Mouse (Mus musculus): ENCODE measurements around the gene Olah.
"Not testable (repeated sequence)": the region's sequence is repeated elsewhere in the genome, so short reads cannot be mapped to it uniquely, and the experiment has no call there.

Olah gene

GRCm38 (mm10) chr2:3397110-3397509 is at the start of gene Olah:
Olah (minus strand) TSS chr2:3397210.
- not testable (repeated sequence) for DNase-seq (ENCODE audit: low read depth, low spot score)

DNA sequence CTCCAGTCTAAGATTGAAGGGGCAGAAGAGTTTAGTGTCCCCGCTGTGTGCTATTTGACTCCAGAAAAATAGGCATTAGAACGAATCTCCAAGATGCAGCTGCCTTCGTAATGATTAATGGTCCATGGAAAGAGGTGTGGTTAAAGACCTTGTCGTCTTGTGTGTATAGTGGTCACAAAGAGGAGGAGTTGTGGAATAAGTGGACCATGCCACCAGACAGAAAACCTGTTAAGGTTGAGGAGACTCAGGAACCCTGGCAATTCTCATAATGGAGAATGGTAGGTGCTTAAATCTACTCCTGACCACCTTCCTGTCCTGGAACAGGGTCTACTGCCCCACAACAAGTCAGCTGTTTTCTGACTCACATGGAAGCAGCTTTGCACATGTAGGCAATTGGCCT is 49.0 kb upstream of the Olah start:
- no peak for DNase-seq (ENCODE audit: low read depth, low spot score)

DNA sequence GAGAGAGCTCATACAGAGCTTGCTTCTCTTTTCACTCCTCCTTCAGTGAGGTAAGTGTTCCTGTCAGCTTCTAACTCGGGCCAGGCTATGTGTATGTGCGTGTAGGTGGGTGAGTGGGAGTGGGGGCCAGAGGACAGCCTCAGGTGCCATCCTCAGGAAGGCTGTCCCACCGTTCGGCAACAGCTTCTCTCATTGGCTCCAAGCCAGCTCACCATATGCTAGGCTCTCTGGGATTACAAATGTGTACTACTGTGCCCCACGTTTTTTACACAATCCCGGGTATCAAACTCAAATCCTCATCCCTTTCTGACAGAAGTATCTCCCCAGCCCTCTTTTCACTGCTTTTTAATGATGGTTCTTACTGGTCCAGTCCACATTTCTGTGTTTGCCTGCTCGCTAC is 47.2 kb upstream of the Olah start:
- no peak for DNase-seq (ENCODE audit: low read depth, low spot score)

DNA sequence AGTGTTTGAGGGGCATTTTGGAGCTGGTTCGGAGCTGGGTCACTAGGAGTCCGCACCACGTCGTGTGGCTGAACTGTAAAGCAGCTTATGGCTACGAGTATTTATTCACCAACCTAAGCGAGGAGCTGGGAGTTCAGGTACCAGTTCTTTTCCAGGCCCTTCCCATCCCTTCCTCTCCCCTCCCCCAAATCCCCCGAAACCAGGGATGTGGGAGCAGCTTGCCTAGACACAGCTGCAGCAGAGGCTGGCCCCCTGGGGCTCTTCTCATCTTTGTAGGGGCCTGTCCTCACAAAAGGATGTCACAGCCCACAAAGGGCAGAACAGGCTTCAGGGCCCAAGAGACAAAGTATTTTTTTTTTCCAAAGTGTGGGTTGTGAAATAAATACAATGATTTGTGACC is 40.9 kb upstream of the Olah start:
- no peak for DNase-seq (ENCODE audit: low read depth, low spot score)

DNA sequence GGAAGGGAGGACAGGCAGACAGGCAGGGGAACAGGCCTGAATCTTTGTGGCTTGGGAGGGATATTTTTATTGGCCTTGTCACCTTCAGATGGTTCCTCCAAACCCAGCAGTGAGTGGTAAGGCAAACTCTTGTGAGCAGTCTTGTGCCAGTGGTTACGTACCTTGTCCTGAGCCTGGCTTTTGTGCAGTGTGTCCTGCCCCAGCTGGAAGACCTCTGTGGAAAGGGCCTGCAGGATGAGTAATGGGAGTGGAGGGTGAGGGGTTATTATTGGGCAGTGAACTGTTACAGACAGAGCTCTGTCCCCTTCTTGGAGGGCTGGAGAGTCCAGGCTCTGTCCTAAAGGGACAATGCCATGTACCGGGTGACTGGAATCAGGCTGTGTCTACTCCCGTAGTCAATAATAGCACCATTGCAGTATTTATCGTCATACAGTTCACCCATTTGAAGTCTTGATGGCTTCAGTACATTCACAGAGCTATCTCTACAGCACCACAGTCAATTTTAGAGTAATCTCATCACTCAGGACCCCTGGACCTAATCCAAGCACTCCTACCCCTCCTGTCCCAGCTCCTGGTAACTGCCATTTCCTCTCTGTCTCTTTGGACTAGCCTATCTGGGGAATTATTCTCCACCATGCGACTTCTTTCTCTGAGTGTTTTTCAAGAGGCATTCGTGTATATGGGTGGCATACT is 38.5 kb upstream of the Olah start:
- no peak for DNase-seq (ENCODE audit: low read depth, low spot score)

DNA sequence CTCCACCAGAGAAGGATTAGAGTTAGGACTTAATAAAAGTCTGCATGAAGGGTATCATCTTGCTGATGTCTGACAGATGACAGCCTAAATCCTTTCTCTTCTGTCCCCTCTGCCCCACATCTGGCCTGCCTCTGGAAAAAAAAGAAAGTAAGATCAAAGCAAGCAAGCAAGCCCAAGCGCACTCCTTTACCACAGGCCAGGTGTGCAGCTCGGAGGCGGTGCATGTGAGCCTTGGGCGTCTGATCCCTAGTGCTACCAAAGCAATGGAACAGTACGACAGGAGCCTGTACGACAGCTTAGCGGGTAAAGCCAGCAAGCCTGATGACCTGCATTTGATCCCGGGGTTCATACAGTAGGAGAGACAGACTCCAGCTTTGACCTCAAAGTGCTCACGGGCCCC is 33.9 kb upstream of the Olah start:
- no peak for DNase-seq (ENCODE audit: low read depth, low spot score)

DNA sequence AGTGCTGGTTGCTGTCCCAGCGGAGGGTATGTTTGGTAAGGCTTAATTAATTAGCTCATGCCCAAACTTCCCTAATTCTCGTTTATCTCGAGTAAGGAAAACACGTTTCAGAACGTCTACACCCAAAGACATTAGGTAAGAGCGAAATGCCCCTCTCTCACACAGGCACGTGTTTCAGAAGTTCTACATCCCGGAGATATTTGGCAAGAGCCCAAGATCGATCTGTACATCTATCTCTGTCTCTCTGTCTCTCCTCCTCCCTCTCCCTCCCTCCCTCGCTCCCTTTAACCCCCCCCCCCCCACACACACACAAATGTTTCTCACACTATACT is 27.5 kb upstream of the Olah start:
- peak; percentile 50 for DNase-seq (ENCODE audit: low read depth, low spot score)

- peak; percentile 95 for DNase-seq (ENCODE audit: low read depth, low spot score)
Observed at GRCm38 (mm10) chr2:3423841-3424578, 27.0 kb upstream of the Olah start, which contains the start of gene Dclre1c. Dclre1c (plus strand) TSS chr2:3424131.

DNA sequence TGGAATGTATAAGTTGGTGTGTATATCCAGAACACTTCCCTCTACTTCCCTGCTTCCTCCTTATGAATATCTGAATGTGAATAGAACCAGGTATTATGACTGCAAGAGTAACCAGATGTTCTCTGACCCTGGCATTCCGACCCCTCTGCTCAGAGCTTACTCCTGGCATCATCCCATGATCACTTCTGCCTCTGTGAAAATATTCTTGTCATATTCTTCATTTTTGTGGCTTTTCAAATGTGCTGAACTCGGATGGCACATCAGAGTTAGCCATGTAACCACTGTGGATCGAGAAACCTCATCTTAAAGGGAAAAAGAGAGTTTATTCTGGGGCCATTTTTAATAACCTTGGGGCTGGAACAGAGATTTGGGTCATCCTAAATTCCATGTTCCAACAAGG is 25.5 kb upstream of the Olah start, which contains the start of gene Meig1:
TSS of gene Meig1 (minus strand) at position 101 of the 400 bp plus-strand sequence.
- DNase-seq (ENCODE audit: low read depth, low spot score) = no peak

DNA sequence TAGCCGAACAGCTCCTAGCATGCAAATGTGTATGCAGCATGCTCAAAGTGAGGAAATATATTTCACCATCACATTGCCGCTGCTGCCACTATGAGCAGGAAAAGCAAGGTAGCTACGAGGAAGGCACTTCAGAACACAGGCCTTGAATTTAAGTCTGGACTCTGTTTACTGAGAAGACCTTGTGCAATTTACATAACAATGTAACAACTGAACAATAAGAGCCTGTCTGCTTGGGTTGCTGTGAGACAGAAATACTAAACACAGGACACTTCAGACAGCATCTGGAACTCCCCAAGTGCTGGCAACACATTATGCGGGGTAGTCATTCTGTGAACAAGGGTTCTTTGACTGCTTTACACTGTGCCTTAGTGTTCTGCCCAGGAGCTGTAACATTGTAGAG is 23.1 kb upstream of the Olah start:
- DNase-seq (ENCODE audit: low read depth, low spot score) = no peak

DNA sequence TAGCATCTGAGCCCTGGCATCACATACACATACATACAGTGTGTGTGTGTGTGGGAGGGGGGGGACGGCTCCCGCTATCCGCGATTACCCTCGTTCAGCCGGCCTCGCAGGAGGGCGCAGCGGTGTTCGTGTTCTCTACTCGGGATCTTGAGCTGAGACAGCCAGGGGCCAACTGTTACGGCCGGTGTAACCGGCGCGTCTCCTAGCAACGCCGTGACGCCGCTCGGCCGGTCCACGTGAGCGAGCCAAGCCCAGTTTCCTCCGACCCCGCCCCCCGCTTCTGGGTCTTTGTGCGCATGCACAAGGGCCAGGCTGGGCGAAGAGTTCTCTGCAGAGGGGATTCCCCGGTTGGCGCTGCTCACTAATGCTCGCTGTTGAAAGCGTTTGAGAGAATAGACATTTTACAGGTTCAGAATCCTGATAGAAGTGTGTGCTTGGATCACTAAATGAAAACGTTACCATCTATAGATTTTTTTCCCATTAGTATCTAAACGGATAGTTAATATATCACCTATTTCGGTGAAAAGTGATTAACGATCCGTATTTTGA is 21.9 kb upstream of the Olah start:
- peak; percentile 95 for DNase-seq (ENCODE audit: low read depth, low spot score)

- DNase-seq (ENCODE audit: low read depth, low spot score) = no peak
Observed at GRCm38 (mm10) chr2:3415676-3416075, 18.7 kb upstream of the Olah start.

GRCm38 (mm10) chr2:3414241-3414640 is 17.2 kb upstream of the Olah start:
- peak; percentile 48 for DNase-seq (ENCODE audit: low read depth, low spot score)

- no peak for DNase-seq (ENCODE audit: low read depth, low spot score)
Observed at GRCm38 (mm10) chr2:3407756-3408155, 10.7 kb upstream of the Olah start.

DNA sequence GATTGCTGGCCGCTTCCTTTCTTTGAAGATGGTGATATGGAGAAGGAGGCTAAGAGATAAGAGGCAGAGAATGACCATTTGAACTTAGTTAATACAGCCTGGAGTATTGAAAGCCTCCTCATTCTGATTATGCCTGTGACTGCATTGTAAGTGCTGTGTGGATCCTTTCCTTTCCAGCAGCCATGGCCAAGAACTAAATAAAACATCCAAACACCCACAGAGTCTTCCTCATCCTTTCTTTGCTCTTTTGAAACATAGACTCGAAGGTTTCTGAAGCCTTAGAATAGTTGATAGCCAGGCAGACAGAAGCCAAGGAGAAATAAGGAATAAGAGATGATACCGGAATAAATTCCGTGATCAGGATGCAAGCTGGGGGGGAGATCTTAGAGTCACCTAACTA is 9.0 kb upstream of the Olah start:
- no peak for DNase-seq (ENCODE audit: low read depth, low spot score)

GRCm38 (mm10) chr2:3391945-3392344 is 5.1 kb downstream of the Olah start:
- DNase-seq (ENCODE audit: low read depth, low spot score) = no peak

DNA sequence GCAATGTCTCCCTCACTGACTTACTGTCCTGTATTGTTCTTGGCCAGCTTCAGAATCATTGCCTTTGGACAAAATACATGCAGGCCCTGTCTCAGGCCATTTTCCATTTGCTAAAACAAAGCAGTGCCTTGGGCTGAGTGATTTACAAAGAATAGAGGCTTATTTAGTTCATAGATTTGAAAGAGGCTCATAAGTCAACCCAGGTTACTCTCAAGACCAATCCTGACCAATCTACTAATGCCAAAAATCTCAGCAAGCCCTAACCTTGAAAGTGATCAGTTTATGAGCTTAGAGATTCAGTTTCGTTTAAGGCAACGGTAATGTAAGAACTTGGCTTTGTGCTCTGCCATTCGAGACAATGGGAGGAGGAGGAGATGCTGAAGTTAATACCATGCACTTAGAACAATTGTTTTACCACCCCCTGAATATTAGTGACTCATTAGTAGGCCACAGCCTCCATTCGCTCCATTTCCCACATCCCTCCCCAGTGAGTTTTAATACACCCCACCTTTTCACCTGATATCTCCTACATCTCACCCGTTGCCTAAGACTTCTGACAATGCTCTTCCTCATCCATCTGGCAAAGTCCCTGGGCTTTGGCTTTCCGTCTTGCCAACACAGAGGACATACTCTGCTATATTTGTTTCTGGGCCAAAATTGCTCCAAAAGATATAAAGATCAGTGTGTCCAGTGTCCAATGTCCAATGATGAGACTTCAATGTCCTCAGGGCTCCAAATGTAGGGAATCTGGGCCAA is 9.7 kb downstream of the Olah start:
- DNase-seq (ENCODE audit: low read depth, low spot score) = no peak

GRCm38 (mm10) chr2:3365127-3365526 is 31.9 kb downstream of the Olah start:
- DNase-seq (ENCODE audit: low read depth, low spot score) = no peak

DNA sequence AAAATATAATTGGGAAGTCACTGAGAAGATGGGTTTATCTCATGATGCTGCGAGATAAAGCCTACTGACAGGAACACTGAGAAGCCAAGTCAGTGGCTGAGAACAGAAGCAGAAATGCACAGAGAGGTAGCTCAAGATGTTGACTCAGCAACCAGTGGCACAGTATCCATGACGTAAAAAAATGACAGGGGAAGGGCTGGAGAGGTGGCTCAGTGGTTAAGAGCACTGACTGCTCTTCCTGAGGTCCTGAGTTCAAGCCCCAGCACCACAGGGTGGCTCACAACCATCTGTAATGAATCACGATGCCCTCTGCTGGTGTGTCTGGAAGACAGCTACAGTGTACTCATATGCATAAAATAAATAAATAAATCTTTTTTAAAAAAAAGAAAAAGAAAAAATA is 35.9 kb downstream of the Olah start:
- no peak for DNase-seq (ENCODE audit: low read depth, low spot score)

- no peak for DNase-seq (ENCODE audit: low read depth, low spot score)
Observed at GRCm38 (mm10) chr2:3357887-3358286, 39.1 kb downstream of the Olah start.

GRCm38 (mm10) chr2:3356311-3356710 is 40.7 kb downstream of the Olah start:
- DNase-seq (ENCODE audit: low read depth, low spot score) = no peak

GRCm38 (mm10) chr2:3355793-3356192 is 41.2 kb downstream of the Olah start:
- no peak for DNase-seq (ENCODE audit: low read depth, low spot score)

Measured in CD4-positive helper T cell, adult 2 months (primary cell).